Mouse (Mus musculus): ENCODE data around the gene Ppil6.

GRCm38 (mm10) chr10:41451656-41452055, 38.6 kb upstream of the Ppil6 start:
- TF ChIP-seq CTCF (IDR thresholded peaks at IDR 0.05) (no peak), EP300 (IDR thresholded peaks at IDR 0.05) (no peak)
